Mouse (Mus musculus): Measurements from ENCODE around the gene Actg2.
A peak's percentile ranks its signal among the peaks of the same experiment; 100 is the strongest.
"Not testable (repeated sequence)": the region's sequence is repeated elsewhere in the genome, so short reads cannot be mapped to it uniquely, and the experiment has no call there.

The Actg2 gene

DNA sequence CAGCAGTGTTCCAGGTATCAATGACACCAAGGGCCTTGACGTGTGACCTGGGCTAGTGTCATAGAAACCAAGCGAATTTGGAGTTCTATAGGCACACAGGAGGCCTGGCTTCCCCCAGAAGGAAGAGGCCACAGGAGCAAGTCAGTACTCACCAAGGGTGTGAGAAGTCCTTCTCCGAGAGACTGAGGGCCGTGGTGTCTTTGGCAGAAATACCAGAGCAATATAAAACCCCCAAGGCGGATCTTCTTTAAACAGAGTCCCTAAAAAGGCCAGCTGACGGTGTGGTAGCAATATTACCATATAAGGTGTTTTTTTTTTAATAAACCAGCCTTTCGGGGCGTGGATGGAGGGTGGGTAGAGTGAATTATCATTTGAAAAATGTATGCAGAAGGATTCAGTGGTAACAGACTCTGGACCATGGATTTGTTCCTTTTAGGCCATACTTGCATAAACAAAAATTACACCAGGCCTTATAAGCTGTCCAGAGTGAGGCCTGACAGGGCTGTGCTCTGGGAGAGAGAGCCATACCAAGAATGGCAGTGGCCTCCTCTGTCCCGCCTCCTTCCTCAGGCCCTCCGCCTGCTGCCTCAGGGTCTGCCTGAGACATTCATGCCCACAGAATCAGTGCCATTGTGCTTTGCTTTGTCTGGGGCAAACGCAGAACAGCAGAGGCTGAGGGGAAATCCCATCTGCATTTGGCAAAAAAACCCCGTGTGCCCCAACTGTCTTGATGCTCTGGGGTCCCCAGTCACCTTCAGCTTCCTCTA is at the start of gene Actg2:
Gene Actg2, minus strand, starts transcription at position 238 of the 767 bp plus-strand sequence.
- DNase-seq = no peak

DNA sequence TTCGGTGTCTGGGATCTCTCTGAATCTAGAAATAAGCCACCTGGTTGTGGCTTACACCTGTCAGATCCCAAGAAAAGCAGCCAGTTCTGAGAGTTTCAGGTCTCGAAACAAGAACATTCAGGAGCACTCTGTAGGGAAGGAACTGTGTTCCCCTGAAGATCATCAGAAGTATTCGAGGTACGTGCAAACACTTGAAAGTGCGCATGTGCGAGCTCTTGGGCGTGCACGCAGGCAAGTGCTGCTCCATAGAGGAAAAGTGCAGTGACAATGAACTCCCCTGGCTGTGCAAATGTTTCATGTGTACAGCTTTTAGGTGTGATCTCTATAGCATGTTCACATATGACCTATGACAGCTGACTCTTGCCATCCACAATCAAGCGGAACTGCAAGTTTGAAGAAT is 49.3 kb upstream of the Actg2 start:
- DNase-seq = not testable (repeated sequence)

DNA sequence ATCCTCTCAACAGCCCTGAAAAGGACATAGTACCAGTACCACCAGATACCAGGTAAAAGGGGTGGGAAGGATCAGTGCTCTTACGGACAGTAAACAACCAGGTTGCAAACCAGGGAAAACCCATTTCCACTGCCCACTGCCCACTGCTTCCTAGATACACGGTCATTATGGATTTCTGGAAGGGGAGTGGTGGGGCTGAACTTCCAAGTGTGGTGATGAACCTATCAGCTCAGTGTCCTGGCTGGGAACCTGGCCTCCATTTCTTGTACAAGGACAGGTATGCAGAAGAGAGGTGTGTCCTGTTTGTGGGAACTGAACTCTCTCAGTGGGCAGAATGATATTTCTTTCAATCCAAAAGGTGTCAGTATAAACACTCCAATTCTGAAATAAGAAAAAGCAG is 47.5 kb upstream of the Actg2 start:
- no peak for DNase-seq

DNA sequence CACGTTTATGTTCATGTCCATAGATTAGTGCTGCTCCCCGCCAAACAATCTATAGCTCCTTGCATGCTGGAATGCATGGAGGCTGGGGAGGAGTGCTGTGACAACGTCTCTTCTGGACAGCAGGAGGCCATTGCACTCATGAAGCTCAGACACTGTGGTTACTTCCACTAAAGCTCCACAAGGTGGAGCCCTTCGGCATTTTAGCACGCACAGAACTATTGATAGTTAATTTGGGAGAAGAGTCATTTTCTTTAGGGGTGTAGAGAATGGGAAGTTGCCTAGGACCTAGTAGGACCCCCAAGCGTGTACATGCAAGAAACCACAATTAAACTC is 46.8 kb upstream of the Actg2 start:
- peak; percentile 36 for DNase-seq

DNA sequence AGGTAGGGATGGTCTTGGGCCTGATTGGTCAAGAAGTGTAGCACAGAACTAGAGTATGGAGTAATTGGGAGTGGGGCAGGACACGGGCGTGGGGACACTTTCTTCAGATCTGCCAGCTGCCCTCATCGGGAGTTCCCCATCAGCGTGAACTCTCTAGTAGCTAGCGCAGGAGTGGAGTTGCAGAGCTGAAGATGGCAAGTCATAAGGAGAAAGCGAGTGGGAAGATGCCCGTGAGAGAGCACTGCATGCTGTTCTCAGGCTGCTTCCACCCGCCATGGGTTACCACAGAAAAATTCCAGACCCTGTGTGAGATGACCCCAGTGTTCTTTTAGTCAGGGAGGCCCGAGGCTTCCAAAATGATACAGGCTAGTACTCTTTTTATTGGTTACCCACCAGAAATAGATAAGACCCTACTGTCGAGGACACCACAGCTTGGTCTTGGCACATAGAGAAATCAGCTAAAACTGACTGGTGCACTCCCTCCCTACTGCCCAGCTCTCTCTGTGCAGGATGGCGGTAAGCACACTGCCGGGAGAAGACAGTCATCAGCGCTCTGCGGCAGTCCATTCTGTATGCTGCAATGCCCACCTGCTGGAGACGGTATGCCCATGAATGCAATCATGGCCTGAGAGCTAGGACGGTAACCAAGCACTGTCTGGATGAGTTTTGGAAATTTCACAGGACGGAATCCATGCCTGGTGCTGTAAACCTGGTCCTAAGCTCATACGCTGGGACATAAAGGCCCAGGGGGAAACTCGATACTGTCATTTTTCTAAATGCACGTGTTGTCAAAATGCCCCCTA is 46.3 kb upstream of the Actg2 start:
- DNase-seq = no peak

DNA sequence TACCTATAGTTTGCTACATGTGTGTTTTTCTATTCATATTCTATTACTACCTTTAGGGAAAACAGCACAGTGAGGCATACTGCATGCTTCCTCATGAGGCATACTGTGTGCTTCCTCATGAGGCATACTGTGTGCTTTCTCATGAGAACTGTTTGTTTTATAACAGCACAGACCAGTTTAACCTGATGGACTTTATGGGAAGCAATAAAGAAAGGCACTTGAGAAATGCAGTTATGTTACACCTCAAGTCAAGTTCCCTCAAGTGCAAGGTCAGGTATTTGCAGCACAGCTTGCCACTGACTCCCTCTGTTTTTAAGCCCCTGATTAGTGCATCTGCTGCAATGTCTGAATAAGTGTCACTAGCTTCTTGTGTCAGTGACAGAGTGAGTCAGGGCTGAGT is 41.5 kb upstream of the Actg2 start:
- DNase-seq = no peak

DNA sequence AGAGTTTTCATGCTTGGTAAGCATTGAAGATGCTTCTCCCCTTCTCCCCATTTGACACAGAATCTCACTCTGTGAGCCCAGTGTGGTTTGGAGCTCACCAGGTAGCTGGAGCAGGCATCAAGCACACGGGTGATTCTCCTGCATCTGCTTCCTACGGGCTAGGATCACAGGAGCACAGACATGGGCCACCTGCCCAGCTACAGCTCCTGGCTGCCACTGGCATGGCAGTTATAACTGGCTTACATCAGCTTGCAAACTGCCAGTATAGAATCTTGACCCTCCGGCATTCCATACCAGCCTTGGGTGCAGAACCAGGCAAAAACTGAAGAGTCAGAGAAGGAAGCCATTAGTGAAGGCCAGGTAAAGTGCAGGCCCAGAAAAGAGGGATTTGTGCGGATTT is 39.5 kb upstream of the Actg2 start:
- DNase-seq = no peak

DNA sequence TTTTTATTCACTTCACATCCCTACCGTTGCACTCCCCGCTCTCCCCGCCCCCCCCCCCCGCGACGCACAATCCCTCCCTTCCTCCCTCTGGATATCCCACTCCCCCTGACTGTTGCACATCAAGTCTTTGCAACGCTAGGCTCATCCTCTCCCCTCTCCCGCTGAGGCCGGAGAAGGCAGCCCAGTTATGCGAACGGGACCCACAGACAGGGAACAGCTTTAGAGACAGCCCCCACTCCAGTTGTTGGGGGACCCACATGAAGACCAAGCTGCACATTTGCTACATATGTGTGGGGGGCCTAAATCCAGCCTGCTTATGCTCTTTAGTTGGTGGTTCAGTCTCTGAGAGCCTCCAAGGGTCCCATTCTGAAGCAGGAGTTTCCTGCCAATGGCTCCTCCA is 36.6 kb upstream of the Actg2 start, which contains the start of gene Stambp:
Gene Stambp, minus strand, starts transcription at position 59 of the 400 bp plus-strand sequence.
- DNase-seq = peak; percentile 30

DNA sequence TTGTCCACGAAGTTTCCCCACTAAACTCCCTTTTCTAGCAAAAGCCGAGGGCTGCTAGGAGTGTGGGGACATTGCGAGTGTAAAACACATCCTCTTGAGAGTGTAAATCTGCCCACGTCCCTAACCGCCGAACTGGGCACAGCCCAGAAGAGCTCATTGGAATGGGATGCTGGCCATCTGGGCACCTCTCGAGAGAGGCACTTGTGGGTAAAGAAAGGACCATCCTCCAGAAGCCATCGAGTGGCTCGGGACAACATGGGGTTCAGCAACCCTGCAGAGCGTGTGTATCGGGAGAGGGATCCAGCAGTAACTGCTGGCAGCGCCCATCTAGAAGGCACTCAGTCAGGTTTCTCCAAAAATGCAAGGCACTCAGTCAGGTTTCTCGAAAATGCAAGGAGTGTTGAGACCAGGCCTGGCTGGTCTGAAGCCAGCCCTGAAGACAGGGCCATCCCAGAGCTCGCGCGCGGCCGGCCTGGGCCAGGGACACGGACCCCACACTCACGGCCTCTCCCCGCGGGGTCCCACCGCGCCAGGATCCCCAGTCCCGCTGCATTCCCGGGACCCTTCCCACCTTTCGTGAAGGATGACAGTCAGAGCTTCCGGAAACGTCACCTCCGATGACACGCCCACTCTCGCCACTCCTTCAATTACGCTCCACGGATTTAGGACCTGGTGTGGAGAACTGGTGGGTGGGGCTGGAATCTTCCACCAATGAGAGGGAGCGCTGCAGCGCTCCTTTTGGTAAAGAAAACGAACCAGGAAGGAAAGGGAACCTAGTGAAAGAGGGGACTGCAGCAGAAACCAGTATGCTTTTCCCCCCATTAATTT is 36.0 kb upstream of the Actg2 start:
- peak; percentile 86 for DNase-seq

DNA sequence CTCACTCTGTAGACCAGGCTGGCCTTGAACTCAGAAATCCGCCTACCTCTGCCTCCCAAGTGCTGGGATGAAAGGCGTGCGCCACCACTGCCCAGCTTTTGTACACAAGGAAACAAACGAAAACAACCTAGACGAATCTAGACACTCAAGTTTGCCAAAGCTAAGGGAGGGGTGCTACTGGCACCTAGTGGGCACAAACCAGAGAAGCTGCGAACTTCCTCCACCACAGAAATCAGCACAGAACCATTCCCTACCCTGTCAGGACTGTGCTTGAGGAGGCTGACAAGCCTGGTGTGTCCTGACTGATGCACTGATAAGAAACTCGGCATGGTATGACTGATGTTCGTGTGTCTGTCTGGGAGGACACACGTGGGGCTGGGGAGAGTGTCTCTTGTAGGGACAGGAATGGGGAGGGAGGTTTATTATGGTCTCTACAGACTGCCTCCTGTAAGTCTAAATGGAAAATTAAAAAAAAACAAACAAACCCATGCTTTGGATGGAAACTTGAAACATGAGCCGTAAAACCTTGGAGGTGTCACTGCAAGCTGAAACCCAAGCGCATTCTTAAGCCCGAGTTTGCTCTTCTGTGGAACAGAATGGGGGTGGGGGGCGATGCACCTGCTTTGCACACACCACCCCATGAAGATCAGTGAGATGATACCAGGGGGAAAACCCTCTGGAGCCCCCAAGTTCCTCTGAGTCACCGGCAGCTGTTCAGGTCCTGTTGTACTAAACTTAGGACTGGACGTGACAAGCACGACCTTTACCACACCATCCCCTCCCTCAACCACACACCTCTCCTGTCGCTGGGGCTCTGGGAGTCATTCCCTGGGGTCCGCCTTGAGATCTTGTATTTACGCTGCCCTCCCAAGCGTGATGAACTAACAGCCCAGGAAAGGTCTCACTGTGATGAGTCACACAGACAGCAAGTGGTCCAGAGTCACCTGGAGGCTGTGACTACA is 33.1 kb upstream of the Actg2 start:
- DNase-seq = no peak

DNA sequence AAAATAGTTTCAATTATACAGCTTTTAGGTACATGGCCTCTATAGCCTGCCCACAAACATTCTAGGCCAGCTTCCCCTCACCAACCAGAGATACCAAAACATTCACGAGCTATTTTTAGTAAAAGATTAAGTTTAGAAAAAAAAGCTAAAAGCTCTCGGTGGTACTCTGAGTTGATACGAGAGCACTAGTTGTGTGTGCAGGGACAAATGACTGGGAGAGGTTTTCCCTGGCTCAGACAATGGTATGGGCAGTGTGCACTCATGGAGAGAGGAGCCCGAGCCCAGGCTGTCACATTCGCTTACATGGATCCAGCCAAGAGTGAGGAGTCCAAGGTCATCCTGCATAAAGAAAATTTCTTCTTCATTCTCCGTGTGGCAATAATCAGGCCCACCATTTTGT is 19.9 kb upstream of the Actg2 start:
- no peak for DNase-seq

DNA sequence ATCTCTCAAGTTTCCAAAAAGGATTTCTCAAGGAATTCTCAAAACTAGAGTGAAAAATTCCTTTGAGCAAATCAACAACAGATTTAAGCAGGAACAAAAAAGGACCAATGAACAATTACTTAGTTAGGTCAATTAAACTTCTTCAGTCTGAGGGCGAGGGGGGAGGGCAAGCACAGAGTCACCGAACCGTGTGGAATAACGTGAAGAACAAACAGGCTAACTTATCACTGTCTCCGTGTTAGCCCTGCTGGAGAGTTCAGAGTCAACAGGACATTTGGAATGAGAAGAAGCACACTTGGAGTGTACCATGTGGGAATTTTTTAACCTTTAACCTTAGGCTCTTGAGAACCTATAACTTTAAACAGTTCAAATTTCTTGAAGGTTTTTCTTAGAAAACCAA is 12.3 kb upstream of the Actg2 start:
- DNase-seq = no peak

DNA sequence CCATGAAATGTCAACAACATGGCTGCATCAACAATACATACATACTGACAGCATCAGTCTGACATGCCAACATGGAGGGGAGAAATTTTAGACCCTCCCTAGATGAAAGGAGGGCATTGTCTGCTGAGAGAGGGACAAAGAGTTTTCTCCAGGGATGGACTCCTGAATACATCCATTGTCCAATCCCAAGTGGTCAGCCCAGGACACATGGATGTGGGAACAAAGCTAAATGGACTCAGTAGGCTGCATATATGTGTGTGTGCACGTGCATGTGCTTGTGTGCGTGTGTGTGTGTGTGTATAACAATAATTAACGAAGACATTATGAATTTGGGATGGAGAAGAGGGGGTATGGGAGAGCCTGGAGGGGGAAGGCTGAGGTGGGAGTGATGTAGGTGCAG is 9.7 kb upstream of the Actg2 start:
- no peak for DNase-seq

DNA sequence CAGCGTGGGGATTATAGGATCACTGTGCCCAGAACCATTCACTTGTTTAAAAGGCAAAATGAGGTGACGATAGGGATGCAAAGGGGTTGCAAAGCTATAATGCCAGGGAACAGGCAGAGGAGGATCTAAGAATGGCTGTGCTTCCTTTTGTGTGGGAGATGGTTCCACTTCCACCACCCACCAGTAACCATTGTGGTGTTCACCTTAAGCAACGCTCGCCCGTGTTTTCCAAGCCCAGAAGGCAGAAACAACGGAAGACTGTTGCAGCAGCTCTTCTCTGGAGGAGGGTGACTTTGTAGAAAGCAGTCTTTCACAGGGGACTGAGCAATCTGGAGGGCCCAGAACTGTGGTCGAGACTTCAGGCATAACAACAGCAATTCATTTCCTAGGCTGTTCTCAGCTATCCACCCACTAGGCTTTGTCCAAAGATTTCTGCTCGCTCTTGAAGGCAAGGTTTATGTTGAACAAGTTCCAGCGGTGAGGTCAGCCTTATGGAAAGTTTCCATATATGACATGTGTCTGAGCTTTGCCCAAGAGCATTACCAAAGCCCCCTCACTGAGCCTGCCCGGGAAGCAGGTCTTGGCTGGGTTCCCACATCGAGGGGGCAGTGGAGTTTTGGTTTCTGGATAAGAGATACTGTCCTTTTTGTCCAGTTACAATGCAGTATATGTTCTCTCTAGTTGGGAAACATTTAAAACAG is 5.8 kb upstream of the Actg2 start:
- no peak for DNase-seq

DNA sequence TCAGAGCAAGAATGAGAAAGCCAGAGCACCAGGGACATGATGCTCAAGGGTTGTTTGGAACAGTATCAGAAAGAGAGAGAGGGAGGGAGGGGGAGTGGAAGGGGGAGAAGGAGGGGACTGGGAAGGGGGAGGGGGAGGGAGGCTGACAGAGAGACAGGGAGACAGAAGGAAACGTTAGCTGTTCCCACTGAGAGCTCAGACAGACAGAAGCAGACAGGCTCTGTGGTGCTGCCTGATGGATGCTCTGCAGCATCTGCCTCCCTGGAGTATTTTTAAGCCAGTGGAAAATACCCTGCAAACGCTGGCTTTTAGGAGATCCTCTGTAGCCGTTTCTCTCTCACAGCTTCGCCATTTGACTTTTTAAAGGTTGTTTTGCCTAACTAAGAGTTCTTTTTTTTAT is 4.0 kb upstream of the Actg2 start:
- no peak for DNase-seq

DNA sequence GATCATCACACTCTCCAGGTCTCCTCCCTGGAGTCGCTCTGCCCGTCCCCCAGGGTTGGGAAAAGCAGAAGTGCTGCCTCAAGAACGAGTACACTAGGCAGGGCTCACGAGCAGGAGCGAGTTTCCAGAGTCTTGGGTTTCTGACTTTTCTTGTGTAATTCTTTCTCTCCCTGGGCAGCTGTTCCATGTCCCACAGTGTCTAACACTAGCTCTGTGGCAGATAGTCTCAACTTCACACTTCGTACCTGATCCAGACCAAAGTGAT is 662 bp upstream of the Actg2 start:
- DNase-seq = no peak

DNA sequence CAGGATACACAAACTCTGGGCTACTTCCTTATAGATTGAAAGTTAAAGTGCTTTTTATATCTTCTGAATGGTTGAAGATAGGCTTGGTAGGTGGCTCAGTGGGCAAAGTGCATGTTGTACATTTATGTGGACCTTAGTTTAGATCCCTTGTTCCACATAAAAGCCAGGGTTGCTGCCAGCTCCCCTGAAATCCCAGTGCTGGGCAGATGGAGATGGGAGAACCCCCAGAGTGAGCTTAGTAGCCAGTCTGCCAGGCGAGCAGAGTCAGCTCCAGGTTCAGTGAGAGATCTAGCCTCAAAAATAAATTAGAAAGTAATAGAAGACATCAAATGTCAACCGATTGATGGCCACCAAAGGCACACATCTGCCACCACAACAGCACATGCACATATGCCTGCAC is 3.5 kb downstream of the Actg2 start:
- no peak for DNase-seq

DNA sequence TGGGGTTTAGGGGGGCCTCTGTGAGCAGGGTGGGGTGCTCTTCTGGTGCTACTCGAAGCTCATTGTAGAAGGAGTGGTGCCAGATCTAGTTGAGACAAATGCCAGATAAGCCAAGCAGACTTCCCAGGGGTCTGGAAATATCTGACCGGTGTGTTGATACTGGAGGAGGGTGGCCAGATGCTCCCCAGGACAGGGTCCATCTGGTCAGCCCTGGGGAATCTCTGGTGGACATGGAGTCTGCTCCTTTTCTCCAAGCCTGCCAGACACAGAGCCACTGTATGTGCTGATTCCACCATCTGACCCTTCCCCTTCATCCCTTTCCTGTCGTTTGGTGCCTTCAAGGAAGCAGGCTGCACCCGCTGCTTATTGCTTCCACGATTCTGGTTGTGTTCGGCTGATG is 12.9 kb downstream of the Actg2 start:
- no peak for DNase-seq

DNA sequence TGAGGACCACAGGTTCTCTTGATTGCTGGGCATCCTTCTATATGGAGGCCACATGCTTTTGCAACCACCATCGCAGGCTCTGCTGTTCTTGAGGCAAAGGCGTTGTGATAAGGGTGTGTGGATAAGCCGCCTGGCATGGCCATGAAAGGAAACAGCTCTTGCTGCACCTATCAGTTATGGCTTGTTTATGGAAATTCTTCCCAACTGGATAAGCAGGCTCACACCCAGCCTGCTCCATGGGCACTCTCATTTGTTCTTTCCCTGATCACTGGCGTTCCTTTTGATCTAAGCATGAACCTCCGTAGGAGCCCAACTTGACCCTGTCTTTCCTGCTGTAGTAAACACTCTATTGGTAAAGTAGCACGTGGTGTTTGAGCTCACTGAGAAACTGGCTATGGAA is 14.3 kb downstream of the Actg2 start:
- no peak for DNase-seq

DNA sequence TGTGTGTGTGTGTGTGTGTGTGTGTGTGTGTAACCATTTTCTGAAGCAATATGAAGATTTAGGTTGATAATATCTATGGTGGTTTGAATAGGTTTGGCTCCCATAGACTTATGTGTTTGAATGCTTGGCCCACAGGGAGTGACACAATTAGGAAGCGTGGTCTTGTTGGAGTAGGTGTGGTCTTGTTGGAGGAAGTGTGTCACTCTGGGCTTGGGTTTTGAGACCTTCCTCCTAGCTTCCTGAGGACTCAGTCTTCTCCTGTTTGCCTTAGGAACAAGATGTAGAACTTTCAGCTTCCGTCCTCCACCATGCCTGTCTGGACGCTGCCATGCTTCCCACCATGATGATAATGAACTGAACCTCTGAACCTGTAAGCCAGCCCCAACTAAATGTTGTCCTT is 17.4 kb downstream of the Actg2 start:
- DNase-seq = no peak

DNA sequence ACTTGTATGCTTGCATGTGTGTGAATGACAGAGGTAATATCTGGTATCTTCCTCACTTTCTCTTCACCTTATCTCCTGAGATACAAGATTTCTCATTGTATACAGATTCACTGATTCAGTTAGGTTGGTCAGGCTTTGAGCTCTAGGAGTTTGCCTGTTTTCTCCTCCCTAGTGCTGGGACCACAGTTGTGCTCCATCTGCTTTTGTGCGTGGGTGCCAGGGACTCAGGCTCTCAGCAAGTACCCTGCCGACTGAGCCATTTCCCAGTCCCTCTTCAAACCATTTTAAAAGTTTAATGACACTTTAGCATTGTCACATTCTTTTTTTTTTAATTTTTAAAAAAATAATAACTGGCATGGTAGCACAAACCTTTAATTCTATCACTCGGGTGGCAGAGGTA is 20.9 kb downstream of the Actg2 start:
- DNase-seq = no peak

DNA sequence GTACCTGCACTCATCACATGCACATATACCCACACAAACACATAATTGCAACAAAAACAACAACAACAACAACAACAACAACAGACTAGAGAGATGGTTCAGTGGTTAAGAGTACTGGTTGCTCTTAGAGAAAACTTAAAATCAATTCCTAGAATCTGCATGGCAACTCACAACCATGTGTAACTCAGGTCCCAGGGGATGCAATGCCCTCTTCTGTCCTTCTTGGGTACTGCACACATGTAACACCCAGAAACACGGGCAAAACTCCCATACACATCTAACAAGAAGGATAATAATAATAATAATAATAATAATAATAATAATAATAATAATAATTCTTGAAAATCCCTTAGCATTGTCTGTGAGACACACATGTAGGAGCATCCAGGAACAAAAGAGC is 23.6 kb downstream of the Actg2 start:
- DNase-seq = peak; percentile 69
